Mouse (Mus musculus): ENCODE data around the gene Exo1. TPM values are rescaled to one million over a fixed set of nuclear protein-coding genes. Genes with fewer than 3 reads are reported as not detected.

Exo1 gene
- polyA plus RNA-seq, 1 experiment from 2014 or later, result 3.3 TPM

DNA sequence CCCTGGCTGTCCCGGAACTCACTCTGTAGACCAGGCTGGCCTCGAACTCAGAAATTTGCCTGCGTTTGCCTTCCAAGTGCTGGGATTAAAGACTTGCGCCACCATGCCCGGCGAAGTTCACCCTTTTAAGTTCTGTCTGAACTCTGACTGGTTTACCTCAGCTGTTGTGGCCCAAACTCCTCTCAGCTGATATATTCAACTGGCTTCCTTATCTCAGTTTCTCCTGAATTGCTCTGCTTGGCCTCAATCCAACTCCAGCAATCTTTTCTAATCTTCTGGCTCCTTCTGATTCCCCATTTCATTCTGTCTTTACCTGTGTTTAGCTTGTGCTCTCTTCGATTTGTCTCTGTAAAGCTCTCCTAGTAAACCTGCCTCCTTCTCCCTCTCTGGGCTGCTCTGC, 62.8 kb downstream of the Exo1 start:
- Histone ChIP-seq H3K27ac (ENCODE audit: low read depth, low read length) (no peak overlapping the region), H3K36me3 (ENCODE audit: control insufficient read depth, insufficient read depth, low read length) (no peaks in the 10 kb centered on the region), H3K9me3 (ENCODE audit: control insufficient read depth, low read length) (no peaks in the 10 kb centered on the region), H3K4me2 (ENCODE audit: low read depth, low read length) (no peak overlapping the region), H3K4me3 (ENCODE audit: low read depth, low read length) (no peak overlapping the region), H3K27me3 (ENCODE audit: control insufficient read depth, insufficient read depth, low read length) (no peaks in the 10 kb centered on the region), H3K9ac (replicated peaks; ENCODE audit: low read depth, low read length) (no peak overlapping the region), H3K4me1 (ENCODE audit: control insufficient read depth, insufficient read depth, low read length) (no peaks in the 10 kb centered on the region)
- ATAC-seq (ENCODE audit: low read depth), result no peak
- 95% methylated on average over 7 of the region's 7 CpGs for WGBS

DNA sequence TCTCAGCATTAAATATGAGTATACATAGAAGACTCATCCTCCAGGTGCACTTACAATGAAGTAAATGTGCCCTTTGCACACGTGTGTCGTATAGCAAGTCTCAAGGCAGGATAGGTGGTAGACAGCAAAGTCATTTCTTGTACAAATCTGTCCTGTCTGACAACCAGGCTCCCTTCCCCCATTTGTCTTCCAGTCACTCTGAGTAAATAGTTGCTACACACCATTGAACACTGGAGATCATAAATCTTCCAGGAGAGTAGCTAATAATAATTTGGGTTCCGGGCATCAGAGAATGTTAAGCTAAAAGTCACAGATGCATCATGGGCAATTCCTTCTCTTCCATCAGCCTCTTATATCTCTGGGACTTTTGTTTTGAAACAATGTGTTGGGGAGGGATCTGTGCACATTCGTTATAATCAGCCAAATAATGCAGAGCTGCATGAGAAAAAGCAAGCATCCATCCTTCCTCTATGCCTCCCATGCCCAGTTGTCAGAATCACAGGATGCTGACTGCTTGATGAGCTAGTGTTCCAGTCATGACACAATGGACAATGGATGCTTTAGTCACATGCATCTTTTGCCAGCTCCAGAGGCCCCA, 66.4 kb downstream of the Exo1 start:
- Histone ChIP-seq H3K4me1 (ENCODE audit: control insufficient read depth, insufficient read depth, low read length) (no peaks in the 10 kb centered on the region), H3K9ac (replicated peaks; ENCODE audit: low read depth, low read length) (no peak overlapping the region), H3K27ac (ENCODE audit: low read depth, low read length) (no peak overlapping the region), H3K36me3 (ENCODE audit: control insufficient read depth, insufficient read depth, low read length) (no peaks in the 10 kb centered on the region), H3K9me3 (ENCODE audit: control insufficient read depth, low read length) (no peaks in the 10 kb centered on the region), H3K4me2 (ENCODE audit: low read depth, low read length) (no peak overlapping the region), H3K27me3 (ENCODE audit: control insufficient read depth, insufficient read depth, low read length) (no peaks in the 10 kb centered on the region), H3K4me3 (ENCODE audit: low read depth, low read length) (no peak overlapping the region)
- 45% methylated on average over 4 of the region's 4 CpGs for WGBS
- ATAC-seq (ENCODE audit: low read depth), result peak; percentile 49; the same call in 1 of the 2 replicates

GRCm38 (mm10) chr1:175950421-175950820, 70.0 kb downstream of the Exo1 start:
- ATAC-seq (ENCODE audit: low read depth), result no peak
- Histone ChIP-seq H3K4me1 (ENCODE audit: control insufficient read depth, insufficient read depth, low read length) (no peaks in the 10 kb centered on the region), H3K9me3 (ENCODE audit: control insufficient read depth, low read length) (0 out of 2 replicates have a peak, but pooled peaks cover 2% of the 10 kb centered on the region), H3K4me2 (ENCODE audit: low read depth, low read length) (no peak overlapping the region), H3K27me3 (ENCODE audit: control insufficient read depth, insufficient read depth, low read length) (no peaks in the 10 kb centered on the region), H3K27ac (ENCODE audit: low read depth, low read length) (no peak overlapping the region), H3K4me3 (ENCODE audit: low read depth, low read length) (no peak overlapping the region), H3K36me3 (ENCODE audit: control insufficient read depth, insufficient read depth, low read length) (no peaks in the 10 kb centered on the region), H3K9ac (replicated peaks; ENCODE audit: low read depth, low read length) (no peak overlapping the region)
- WGBS, result 79% methylated on average over 3 of the region's 3 CpGs

GRCm38 (mm10) chr1:175950851-175951250, 70.5 kb downstream of the Exo1 start:
- H3K4me1 ChIP-seq (ENCODE audit: control insufficient read depth, insufficient read depth, low read length), result no peaks in the 10 kb centered on the region
- 0 out of 2 replicates have a peak, but pooled peaks cover 2% of the 10 kb centered on the region for H3K9me3 ChIP-seq (ENCODE audit: control insufficient read depth, low read length)
- no peak overlapping the region for H3K4me3 ChIP-seq (ENCODE audit: low read depth, low read length)
- H3K27ac ChIP-seq (ENCODE audit: low read depth, low read length), result no peak overlapping the region
- no peak overlapping the region for H3K4me2 ChIP-seq (ENCODE audit: low read depth, low read length)
- WGBS, result 88% methylated on average over 2 of the region's 2 CpGs
- H3K9ac ChIP-seq (replicated peaks; ENCODE audit: low read depth, low read length), result no peak overlapping the region
- no peaks in the 10 kb centered on the region for H3K36me3 ChIP-seq (ENCODE audit: control insufficient read depth, insufficient read depth, low read length)
- H3K27me3 ChIP-seq (ENCODE audit: control insufficient read depth, insufficient read depth, low read length), result no peaks in the 10 kb centered on the region
- ATAC-seq (ENCODE audit: low read depth), result no peak

GRCm38 (mm10) chr1:175961786-175962185, 81.4 kb downstream of the Exo1 start:
- no peaks in the 10 kb centered on the region for H3K4me1 ChIP-seq (ENCODE audit: control insufficient read depth, insufficient read depth, low read length)
- H3K9ac ChIP-seq (replicated peaks; ENCODE audit: low read depth, low read length), result no peak overlapping the region
- H3K27me3 ChIP-seq (ENCODE audit: control insufficient read depth, insufficient read depth, low read length), result no peaks in the 10 kb centered on the region
- no peaks in the 10 kb centered on the region for H3K9me3 ChIP-seq (ENCODE audit: control insufficient read depth, low read length)
- 93% methylated on average over 2 of the region's 2 CpGs for WGBS
- H3K4me3 ChIP-seq (ENCODE audit: low read depth, low read length), result no peak overlapping the region
- no peak for ATAC-seq (ENCODE audit: low read depth)
- H3K36me3 ChIP-seq (ENCODE audit: control insufficient read depth, insufficient read depth, low read length), result no peaks in the 10 kb centered on the region
- H3K4me2 ChIP-seq (ENCODE audit: low read depth, low read length), result no peak overlapping the region
- H3K27ac ChIP-seq (ENCODE audit: low read depth, low read length), result no peak overlapping the region

Other genes with a start within 250 kb of the Exo1 start
- gene Opn3, start 187.8 kb upstream of the Exo1 start, polyA plus RNA-seq (2014; fragmentation: Nextera tagmentation; extraction: Ambion mirVana), result 6.9 and 9.2 TPM in 2 replicates
- gene Chml, start 187.7 kb upstream of the Exo1 start, polyA plus RNA-seq (2014; fragmentation: Nextera tagmentation; extraction: Ambion mirVana), result 5.6 and 6.8 TPM in 2 replicates
- gene Wdr64, start 182.0 kb upstream of the Exo1 start, polyA plus RNA-seq (2014; fragmentation: Nextera tagmentation; extraction: Ambion mirVana), result not detected in 2 replicates
- gene Gm38100, start 39.7 kb downstream of the Exo1 start, polyA plus RNA-seq (2014; fragmentation: Nextera tagmentation; extraction: Ambion mirVana), result not detected in 2 replicates
- 0.40 and 0.76 TPM in 2 replicates for gene Rbm8a2, start 98.5 kb downstream of the Exo1 start, polyA plus RNA-seq (2014; fragmentation: Nextera tagmentation; extraction: Ambion mirVana)